Mouse (Mus musculus): ENCODE measurements around the gene B9d2. TPM values are rescaled to one million over a fixed set of nuclear protein-coding genes. Genes with fewer than 3 reads are reported as not detected.

The B9d2 gene
- polyA plus RNA-seq, 1 experiment from 2014 or later: 29.0 TPM

- no peak for ATAC-seq (ENCODE audit: insufficient number of reproducible peaks, low FRiP score, low TSS enrichment, low read depth)
- H3K27me3 ChIP-seq: peaks cover 6% of the 10 kb centered on the region; the same call in 1 of the 2 replicates
- 55% methylated on average over 6 of the region's 6 CpGs for WGBS
- H3K4me3 ChIP-seq (replicated peaks): no peak overlapping the region
- H3K4me2 ChIP-seq (replicated peaks): no peak overlapping the region
- H3K36me3 ChIP-seq: peaks cover 16% of the 10 kb centered on the region
- peaks cover 35% of the 10 kb centered on the region for H3K4me1 ChIP-seq
- no peak overlapping the region for H3K27ac ChIP-seq (replicated peaks)
- H3K9ac ChIP-seq: no peak overlapping the region
- no peaks in the 10 kb centered on the region for H3K9me3 ChIP-seq (replicated peaks)
Measured at GRCm38 (mm10) chr7:25705801-25706251, 25.2 kb downstream of the B9d2 start.

DNA sequence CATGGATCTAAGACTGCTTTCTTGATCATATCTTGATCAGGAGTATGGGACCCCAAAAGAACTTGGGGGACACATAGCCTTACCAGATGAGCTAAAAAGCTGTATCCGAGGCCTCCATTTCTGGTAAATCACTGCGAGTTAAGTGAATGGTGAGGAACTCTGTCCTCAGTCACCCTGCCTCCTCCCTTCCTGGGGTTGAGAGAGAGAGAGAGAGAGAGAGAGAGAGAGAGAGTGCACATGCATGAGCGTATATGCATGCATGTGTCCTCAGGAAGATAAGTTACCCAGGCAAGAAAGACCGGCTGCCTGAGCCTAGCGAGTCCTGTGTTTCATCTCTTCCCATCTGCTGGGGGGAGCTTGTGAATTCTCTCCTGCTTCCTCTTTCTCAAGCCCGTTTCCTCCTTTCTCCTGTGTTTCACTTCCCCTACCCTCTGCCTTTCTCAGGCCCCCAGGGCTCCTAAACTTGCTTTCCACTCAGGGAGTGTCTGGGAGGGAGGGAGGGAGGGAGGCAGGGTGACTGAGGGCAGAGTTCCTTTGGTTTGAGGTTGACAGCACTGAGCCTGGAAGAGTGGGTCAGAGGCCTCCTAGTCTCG, 26.1 kb downstream of the B9d2 start:
- 47% methylated on average over 7 of the region's 7 CpGs for WGBS
- H3K27ac ChIP-seq (replicated peaks): peak overlapping the region; percentile 68; the same call in 1 of the 2 replicates
- no peaks in the 10 kb centered on the region for H3K9me3 ChIP-seq (replicated peaks)
- peaks cover 43% of the 10 kb centered on the region for H3K4me1 ChIP-seq
- no peak overlapping the region for H3K4me2 ChIP-seq (replicated peaks)
- H3K36me3 ChIP-seq: peaks cover 7% of the 10 kb centered on the region; the same call in 1 of the 2 replicates
- peaks cover 6% of the 10 kb centered on the region; the same call in 1 of the 2 replicates for H3K27me3 ChIP-seq
- no peak overlapping the region for H3K4me3 ChIP-seq (replicated peaks)
- H3K9ac ChIP-seq: no peak overlapping the region
- no peak for ATAC-seq (ENCODE audit: insufficient number of reproducible peaks, low FRiP score, low TSS enrichment, low read depth)

GRCm38 (mm10) chr7:25707581-25708292, 27.2 kb downstream of the B9d2 start:
- H3K27me3 ChIP-seq: peaks cover 6% of the 10 kb centered on the region; the same call in 1 of the 2 replicates
- H3K9me3 ChIP-seq (replicated peaks): no peaks in the 10 kb centered on the region
- WGBS: 44% methylated on average over 15 of the region's 15 CpGs
- H3K27ac ChIP-seq (replicated peaks): peak overlapping the region; percentile 68
- peaks cover 52% of the 10 kb centered on the region for H3K4me1 ChIP-seq
- H3K36me3 ChIP-seq: peaks cover 8% of the 10 kb centered on the region; the same call in 1 of the 2 replicates
- peak; percentile 17 for ATAC-seq (ENCODE audit: insufficient number of reproducible peaks, low FRiP score, low TSS enrichment, low read depth)
- H3K9ac ChIP-seq: no peak overlapping the region
- no peak overlapping the region for H3K4me2 ChIP-seq (replicated peaks)
- H3K4me3 ChIP-seq (replicated peaks): no peak overlapping the region

DNA sequence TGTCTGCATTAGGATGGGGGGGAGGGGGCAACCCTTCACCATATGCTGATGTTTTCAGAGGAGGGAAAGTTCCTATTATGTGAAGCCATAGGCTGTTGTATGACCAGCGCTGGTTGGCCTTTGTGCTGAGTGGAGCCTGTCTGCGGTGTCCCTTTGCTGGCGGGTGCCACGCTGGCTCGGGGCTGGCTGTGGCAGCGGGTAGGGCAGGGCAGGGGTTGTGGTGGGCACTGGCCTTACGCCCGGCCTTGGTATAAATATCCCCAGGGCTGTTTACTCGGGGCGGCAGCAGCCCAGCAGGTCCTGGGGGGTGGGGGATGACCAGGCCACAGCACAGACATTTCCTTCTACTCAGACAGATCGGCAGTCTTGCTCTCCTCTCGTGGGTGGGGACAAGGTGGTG, 29.4 kb downstream of the B9d2 start:
- H3K4me2 ChIP-seq (replicated peaks): peak overlapping the region; percentile 36; the same call in 1 of the 2 replicates

DNA sequence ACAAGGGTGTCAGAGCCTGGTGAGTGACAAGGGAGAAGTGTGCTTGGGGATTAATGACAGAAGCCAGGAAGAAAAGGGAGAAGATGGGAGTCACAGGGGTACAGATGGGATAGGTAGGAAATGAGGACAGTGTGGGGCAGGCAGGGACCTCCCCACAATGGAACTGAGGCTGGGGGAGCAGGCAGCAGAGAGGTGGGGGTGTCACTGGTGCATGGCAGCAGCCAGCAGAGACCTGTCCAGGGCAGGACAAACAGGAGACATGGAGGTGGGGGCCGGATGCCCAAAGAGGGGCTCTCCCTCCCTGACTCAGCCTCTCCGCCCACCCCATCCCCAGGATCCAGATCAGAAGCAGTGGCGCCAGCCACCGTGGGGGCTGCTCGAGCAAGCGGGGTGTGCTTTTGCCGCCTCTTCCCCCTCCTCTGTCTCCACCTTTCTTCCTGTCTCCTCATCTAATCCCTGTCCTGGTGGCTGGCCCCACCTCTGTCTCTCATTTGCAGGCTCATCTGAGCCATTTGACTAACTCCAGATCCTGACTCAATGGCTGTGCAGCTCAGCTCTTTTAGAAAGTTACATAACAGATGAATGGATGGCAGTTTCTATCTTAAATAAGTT, 30.0 kb downstream of the B9d2 start:
- 0 out of 2 replicates have a peak overlapping the region, but pooled peaks have one; percentile 4 for H3K9ac ChIP-seq
- H3K4me1 ChIP-seq: peaks cover 44% of the 10 kb centered on the region
- no peaks in the 10 kb centered on the region for H3K9me3 ChIP-seq (replicated peaks)
- ATAC-seq (ENCODE audit: insufficient number of reproducible peaks, low FRiP score, low TSS enrichment, low read depth): no peak
- H3K4me2 ChIP-seq (replicated peaks): peak overlapping the region; percentile 36
- peaks cover 37% of the 10 kb centered on the region for H3K36me3 ChIP-seq
- no peaks in the 10 kb centered on the region for H3K27me3 ChIP-seq
- 6% methylated on average over 6 of the region's 7 CpGs for WGBS
- peak overlapping the region; percentile 63; the same call in 1 of the 2 replicates for H3K27ac ChIP-seq (replicated peaks)
- H3K4me3 ChIP-seq (replicated peaks): no peak overlapping the region

More for the DNA sequence above, 29.4 kb downstream of the B9d2 start:
- ATAC-seq (ENCODE audit: insufficient number of reproducible peaks, low FRiP score, low TSS enrichment, low read depth): peak; percentile 25; the same call in 1 of the 2 replicates
- Histone ChIP-seq H3K4me3 (replicated peaks) (no peak overlapping the region), H3K9me3 (replicated peaks) (no peaks in the 10 kb centered on the region), H3K36me3 (peaks cover 30% of the 10 kb centered on the region), H3K27ac (replicated peaks) (peak overlapping the region; percentile 63; the same call in 1 of the 2 replicates), H3K4me1 (peaks cover 44% of the 10 kb centered on the region), H3K9ac (0 out of 2 replicates have a peak overlapping the region, but pooled peaks have one; percentile 4), H3K27me3 (no peaks in the 10 kb centered on the region)
- 10% methylated on average over 12 of the region's 12 CpGs for WGBS

GRCm38 (mm10) chr7:25711165-25711564, 30.6 kb downstream of the B9d2 start:
- H3K4me2 ChIP-seq (replicated peaks): no peak overlapping the region; the same call in 1 of the 2 replicates
- peak overlapping the region; percentile 63 for H3K27ac ChIP-seq (replicated peaks)
- WGBS: 55% methylated on average over 5 of the region's 5 CpGs

GRCm38 (mm10) chr7:25711731-25712197, 31.2 kb downstream of the B9d2 start:
- no peaks in the 10 kb centered on the region for H3K27me3 ChIP-seq
- no peak overlapping the region for H3K9ac ChIP-seq
- no peak overlapping the region for H3K4me3 ChIP-seq (replicated peaks)
- no peak overlapping the region for H3K4me2 ChIP-seq (replicated peaks)
- WGBS: 14% methylated on average over 7 of the region's 7 CpGs
- H3K4me1 ChIP-seq: peaks cover 44% of the 10 kb centered on the region
- ATAC-seq (ENCODE audit: insufficient number of reproducible peaks, low FRiP score, low TSS enrichment, low read depth): peak; percentile 65
- peaks cover 47% of the 10 kb centered on the region for H3K36me3 ChIP-seq
- no peaks in the 10 kb centered on the region for H3K9me3 ChIP-seq (replicated peaks)
- H3K27ac ChIP-seq (replicated peaks): peak overlapping the region; percentile 69

More at GRCm38 (mm10) chr7:25711165-25711564, 30.6 kb downstream of the B9d2 start:
- H3K9me3 ChIP-seq (replicated peaks): no peaks in the 10 kb centered on the region
- H3K9ac ChIP-seq: no peak overlapping the region
- no peak overlapping the region for H3K4me3 ChIP-seq (replicated peaks)
- H3K4me1 ChIP-seq: peaks cover 44% of the 10 kb centered on the region
- no peak for ATAC-seq (ENCODE audit: insufficient number of reproducible peaks, low FRiP score, low TSS enrichment, low read depth)
- H3K27me3 ChIP-seq: no peaks in the 10 kb centered on the region
- H3K36me3 ChIP-seq: peaks cover 42% of the 10 kb centered on the region

GRCm38 (mm10) chr7:25712801-25713200, 32.2 kb downstream of the B9d2 start:
- H3K4me3 ChIP-seq (replicated peaks): no peak overlapping the region
- no peaks in the 10 kb centered on the region for H3K27me3 ChIP-seq
- peaks cover 47% of the 10 kb centered on the region for H3K36me3 ChIP-seq
- WGBS: 84% methylated on average over 9 of the region's 9 CpGs
- no peak for ATAC-seq (ENCODE audit: insufficient number of reproducible peaks, low FRiP score, low TSS enrichment, low read depth)
- no peak overlapping the region for H3K4me2 ChIP-seq (replicated peaks)
- H3K9me3 ChIP-seq (replicated peaks): no peaks in the 10 kb centered on the region
- H3K9ac ChIP-seq: no peak overlapping the region
- H3K4me1 ChIP-seq: peaks cover 44% of the 10 kb centered on the region
- H3K27ac ChIP-seq (replicated peaks): 0 out of 2 replicates have a peak overlapping the region, but pooled peaks have one; percentile 69

- Histone ChIP-seq H3K9ac (no peak overlapping the region), H3K36me3 (peaks cover 47% of the 10 kb centered on the region), H3K27me3 (no peaks in the 10 kb centered on the region), H3K4me1 (peaks cover 47% of the 10 kb centered on the region), H3K9me3 (replicated peaks) (no peaks in the 10 kb centered on the region), H3K27ac (replicated peaks) (no peak overlapping the region), H3K4me2 (replicated peaks) (no peak overlapping the region), H3K4me3 (replicated peaks) (no peak overlapping the region)
- 93% methylated on average over 8 of the region's 8 CpGs for WGBS
- no peak for ATAC-seq (ENCODE audit: insufficient number of reproducible peaks, low FRiP score, low TSS enrichment, low read depth)
Measured at GRCm38 (mm10) chr7:25714581-25714980, 34.0 kb downstream of the B9d2 start.

GRCm38 (mm10) chr7:25715731-25716271, 35.2 kb downstream of the B9d2 start:
- ATAC-seq (ENCODE audit: insufficient number of reproducible peaks, low FRiP score, low TSS enrichment, low read depth): no peak
- Histone ChIP-seq H3K4me3 (replicated peaks) (no peak overlapping the region), H3K27ac (replicated peaks) (no peak overlapping the region), H3K27me3 (no peaks in the 10 kb centered on the region), H3K36me3 (peaks cover 55% of the 10 kb centered on the region), H3K9me3 (replicated peaks) (no peaks in the 10 kb centered on the region), H3K9ac (no peak overlapping the region), H3K4me2 (replicated peaks) (no peak overlapping the region), H3K4me1 (peaks cover 39% of the 10 kb centered on the region)
- WGBS: 96% methylated on average over 22 of the region's 22 CpGs

- peak overlapping the region; percentile 73 for H3K4me3 ChIP-seq (replicated peaks)
- peaks cover 22% of the 10 kb centered on the region for H3K4me1 ChIP-seq
- peak overlapping the region; percentile 80 for H3K4me2 ChIP-seq (replicated peaks)
- no peaks in the 10 kb centered on the region for H3K9me3 ChIP-seq (replicated peaks)
- WGBS: 88% methylated on average over 3 of the region's 3 CpGs
- H3K36me3 ChIP-seq: peaks cover 63% of the 10 kb centered on the region
- no peak overlapping the region for H3K27ac ChIP-seq (replicated peaks)
- no peak for ATAC-seq (ENCODE audit: insufficient number of reproducible peaks, low FRiP score, low TSS enrichment, low read depth)
- H3K27me3 ChIP-seq: no peaks in the 10 kb centered on the region
- H3K9ac ChIP-seq: no peak overlapping the region
Measured at GRCm38 (mm10) chr7:25717478-25717877, 36.9 kb downstream of the B9d2 start.
